In the genomic region with DNA sequence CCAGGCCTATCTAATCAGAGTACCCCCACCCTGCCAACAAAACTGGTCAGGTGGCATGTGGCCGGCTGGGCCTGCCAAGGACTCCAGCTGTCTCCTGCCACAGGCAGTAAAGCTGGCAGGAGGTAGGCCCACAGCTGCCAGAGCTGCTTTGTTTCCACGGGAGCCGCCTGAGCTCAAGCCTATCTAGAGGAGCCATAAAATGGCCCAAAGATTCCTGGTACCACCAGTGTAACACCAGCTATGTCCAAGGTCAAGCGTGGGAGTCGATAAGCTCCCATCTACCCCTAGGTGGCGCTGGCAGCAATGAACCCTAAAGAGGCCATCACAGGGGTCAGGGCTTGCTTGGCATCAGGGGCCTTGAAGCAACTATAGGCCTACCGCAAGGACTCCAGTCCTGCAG, we compare ENCODE assay signal across 8 mouse cellular contexts. TPM values are rescaled to one million over a fixed set of nuclear protein-coding genes. Genes with fewer than 3 reads are reported as not detected.
DNase-seq lines count a peak whose midpoint lies in the region; ATAC-seq and TF ChIP-seq lines count a peak whose summit lies in the region.

No protein-coding gene starts in this region.

- no peak overlapping the region for H3K4me2 ChIP-seq in hindbrain, postnatal 0 days (ENCODE audit: low read depth, low read length)

- no peak overlapping the region for H3K27ac ChIP-seq in embryonic facial prominence, embryonic 10.5 days (replicated peaks)
- peak overlapping the region; percentile 15; the same call in 1 of the 2 replicates for H3K27ac ChIP-seq in hindbrain, postnatal 0 days

- H3K9ac ChIP-seq in hindbrain, postnatal 0 days (replicated peaks; ENCODE audit: low read length), result no peak overlapping the region

- H3K36me3 ChIP-seq in E14TG2a.4 (ENCODE audit: insufficient read depth, low read length), result peaks cover 92% of the 10 kb centered on the region
- peaks cover 28% of the 10 kb centered on the region for H3K36me3 ChIP-seq in embryonic facial prominence, embryonic 10.5 days (replicated peaks)
- no peaks in the 10 kb centered on the region for H3K36me3 ChIP-seq in hindbrain, postnatal 0 days (ENCODE audit: insufficient read depth, low read length)

- TF ChIP-seq POLR2A in lung, adult 2 months (IDR thresholded peaks at IDR 0.05; ENCODE audit: borderline replicate concordance, extremely low read depth, low read depth, low read length), result no peak

- peak; percentile 50 to 72 for DNase-seq in cerebellum, postnatal 14 days
- no peak for DNase-seq in cerebellum, adult 9-11 months
- peak; percentile 58 for DNase-seq in embryonic facial prominence, embryonic 10.5 days (ENCODE audit: low spot score)
- peak; percentile 73 for DNase-seq in hindbrain, postnatal 0 days (ENCODE audit: low spot score)
- peak; percentile 49 for DNase-seq in lung, adult 2 months
- DNase-seq in thymus, postnatal 36 days, result peak; percentile 16 to 23
- no peak for DNase-seq in cerebellum, adult 9-10 months

- H3K4me3 ChIP-seq in E14TG2a.4 (replicated peaks; ENCODE audit: low read length), result no peak overlapping the region
- no peak overlapping the region for H3K4me3 ChIP-seq in embryonic facial prominence, embryonic 10.5 days
- H3K4me3 ChIP-seq in hindbrain, postnatal 0 days (ENCODE audit: low read length), result no peak overlapping the region
- H3K4me3 ChIP-seq in lung, adult 2 months (replicated peaks; ENCODE audit: extremely low read depth, low read depth, low read length), result no peak overlapping the region

- TF ChIP-seq CTCF in E14TG2a.4 (conservative IDR thresholded peaks at IDR 0.05; ENCODE audit: low read length), result peak; percentile 76
- TF ChIP-seq CTCF in hindbrain, postnatal 0 days (IDR thresholded peaks at IDR 0.05; ENCODE audit: low read depth), result peak; percentile 59
- peak; percentile 80 for TF ChIP-seq CTCF in lung, adult 2 months (IDR thresholded peaks at IDR 0.05; ENCODE audit: insufficient read depth, low read length)

- ATAC-seq in hindbrain, postnatal 0 days, result peak; percentile 61

- no peaks in the 10 kb centered on the region for H3K9me3 ChIP-seq in E14TG2a.4 (ENCODE audit: low read length)
- no peaks in the 10 kb centered on the region; the same call in 1 of the 2 replicates for H3K9me3 ChIP-seq in embryonic facial prominence, embryonic 10.5 days
- H3K9me3 ChIP-seq in hindbrain, postnatal 0 days (ENCODE audit: low read length), result no peaks in the 10 kb centered on the region

- 70% methylated on average over 7 of the region's 7 CpGs for WGBS in embryonic facial prominence, embryonic 10.5 days
- 36% methylated on average over 7 of the region's 7 CpGs for WGBS in hindbrain, postnatal 0 days
- 53% methylated on average over 7 of the region's 7 CpGs for WGBS in lung, adult 2 months

- H3K4me1 ChIP-seq in E14TG2a.4 (replicated peaks; ENCODE audit: low read depth, low read length), result peaks cover 73% of the 10 kb centered on the region
- peaks cover 9% of the 10 kb centered on the region; the same call in 1 of the 2 replicates for H3K4me1 ChIP-seq in embryonic facial prominence, embryonic 10.5 days
- H3K4me1 ChIP-seq in hindbrain, postnatal 0 days (ENCODE audit: insufficient read depth, low read length), result 0 out of 2 replicates have a peak, but pooled peaks cover 8% of the 10 kb centered on the region
- no peaks in the 10 kb centered on the region for H3K4me1 ChIP-seq in lung, adult 2 months (ENCODE audit: control insufficient read depth, insufficient read depth, low read length)

- no peaks in the 10 kb centered on the region for H3K27me3 ChIP-seq in E14TG2a.4 (ENCODE audit: insufficient read depth, low read length)
- H3K27me3 ChIP-seq in embryonic facial prominence, embryonic 10.5 days (replicated peaks; ENCODE audit: low read depth, poor library complexity, severe bottlenecking), result no peaks in the 10 kb centered on the region
- no peaks in the 10 kb centered on the region for H3K27me3 ChIP-seq in hindbrain, postnatal 0 days (ENCODE audit: insufficient read depth, low read length)

RNA-seq across cellular contexts. Expression of gene Lama5, which starts 17.8 kb away (rescaled TPM):
- 19.6 and 25.3 TPM in 2 replicates for polyA plus RNA-seq in embryonic facial prominence, embryonic 10.5 days (2016; fragmentation: Nextera tagmentation; extraction: Ambion mirVana)
- 10.3 and 16.5 TPM in 2 replicates for total RNA-seq in hindbrain, postnatal 0 days (2014; rRNA removed)
- 2.7 and 3.5 TPM in 2 replicates for polyA plus RNA-seq in hindbrain, postnatal 0 days (2015; fragmentation: Nextera tagmentation; extraction: Ambion mirVana)
- polyA plus RNA-seq in lung, adult 2 months (2012; rRNA removed), result 145 and 148 TPM in 2 replicates

RNA-seq across cellular contexts. Expression of gene Adrm1, which starts 36.6 kb away (rescaled TPM):
- polyA plus RNA-seq in embryonic facial prominence, embryonic 10.5 days (2016; fragmentation: Nextera tagmentation; extraction: Ambion mirVana), result 264 and 272 TPM in 2 replicates
- total RNA-seq in hindbrain, postnatal 0 days (2014; rRNA removed), result 107 and 119 TPM in 2 replicates
- 207 and 210 TPM in 2 replicates for polyA plus RNA-seq in hindbrain, postnatal 0 days (2015; fragmentation: Nextera tagmentation; extraction: Ambion mirVana)
- polyA plus RNA-seq in lung, adult 2 months (2012; rRNA removed), result 108 and 114 TPM in 2 replicates

RNA-seq across cellular contexts. Expression of gene Rps21, which starts 49.3 kb away (rescaled TPM):
- 569 and 585 TPM in 2 replicates for polyA plus RNA-seq in embryonic facial prominence, embryonic 10.5 days (2016; fragmentation: Nextera tagmentation; extraction: Ambion mirVana)
- 752 and 857 TPM in 2 replicates for total RNA-seq in hindbrain, postnatal 0 days (2014; rRNA removed)
- 445 and 465 TPM in 2 replicates for polyA plus RNA-seq in hindbrain, postnatal 0 days (2015; fragmentation: Nextera tagmentation; extraction: Ambion mirVana)
- 2,052 and 2,661 TPM in 2 replicates for polyA plus RNA-seq in lung, adult 2 months (2012; rRNA removed)

Comparison
In these comparisons a context has a peak if more than half of its experiments do, and no peak if none do; other contexts are left out.
1. DNase-seq: peak in cerebellum, postnatal 14 days (2 of 2), embryonic facial prominence, embryonic 10.5 days (single experiment), hindbrain, postnatal 0 days (single experiment), lung, adult 2 months (single experiment) and thymus, postnatal 36 days (2 of 2); none in cerebellum, adult 9-11 months (single experiment) and cerebellum, adult 9-10 months (single experiment).
2. Peak in every context shown above with its lines, with median percentiles within 50 percentile points of each other: CTCF ChIP-seq.